Mouse (Mus musculus) limb, embryonic 14.5 days (tissue): ENCODE results near the gene Slc31a1. TPM values are rescaled to one million over a fixed set of nuclear protein-coding genes. Genes with fewer than 3 reads are reported as not detected.

Experiments
- ATAC-seq: fragments of 200-750 bp; cut with Nextera tagmentation; 2 replicates; pipeline ENCODE4 v1.8.0; 2017; ENCODE audit warnings: low read depth, moderate number of reproducible peaks, moderate TSS enrichment; ENCODE audit not compliant: low FRiP score
- DNase-seq: peaks from one replicate; pipeline ENCODE4 v3.0.0-alpha.2; 2015; ENCODE audit warnings: low spot score
- H3K27ac ChIP-seq: fragments of 300-500 bp; sonication (generic); replicated peaks from 2 replicates; pipeline ENCODE4 v1.5.1; 2014; ENCODE audit warnings: low read depth, mild to moderate bottlenecking, low read length, moderate library complexity, mixed read lengths
- H3K27me3 ChIP-seq: fragments of 300-500 bp; sonication (generic); 2 replicates; pipeline ENCODE4 v1.6.1; 2014; ENCODE audit warnings: low read length, mixed read lengths; ENCODE audit not compliant: control insufficient read depth, insufficient read depth
- H3K36me3 ChIP-seq: fragments of 300-500 bp; sonication (generic); 2 replicates; pipeline ENCODE4 v1.6.1; 2014; ENCODE audit warnings: mild to moderate bottlenecking, low read length, moderate library complexity, mixed read lengths; ENCODE audit not compliant: control insufficient read depth, insufficient read depth
- H3K4me1 ChIP-seq: fragments of 300-500 bp; sonication (generic); 2 replicates; pipeline ENCODE4 v1.6.1; 2014; ENCODE audit warnings: antibody characterized with exemption, low read length, mixed read lengths; ENCODE audit not compliant: control insufficient read depth, insufficient read depth
- H3K4me2 ChIP-seq: fragments of 300-500 bp; sonication (generic); replicated peaks from 2 replicates; pipeline ENCODE4 v1.6.1; 2014; ENCODE audit warnings: low read depth, mild to moderate bottlenecking, low read length, moderate library complexity; ENCODE audit not compliant: severe bottlenecking
- H3K4me3 ChIP-seq: fragments of 300-500 bp; sonication (generic); replicated peaks from 2 replicates; pipeline ENCODE4 v1.5.1; 2014; ENCODE audit warnings: low read length
- H3K9ac ChIP-seq: fragments of 300-500 bp; sonication (generic); 2 replicates; pipeline ENCODE4 v1.6.1; 2014; ENCODE audit warnings: mild to moderate bottlenecking, low read depth, low read length, moderate library complexity; ENCODE audit not compliant: severe bottlenecking
- H3K9me3 ChIP-seq: fragments of 300-500 bp; sonication (generic); 2 replicates; pipeline ENCODE4 v1.6.1; 2016; ENCODE audit warnings: low read length; ENCODE audit not compliant: control insufficient read depth
- POLR2A ChIP-seq: fragments of 200-500 bp; IDR thresholded peaks from 2 replicates; pipeline ENCODE4 v1.8.0; 2012; ENCODE audit warnings: inconsistent platforms, mild to moderate bottlenecking, moderate library complexity, borderline replicate concordance; ENCODE audit not compliant: insufficient read depth, insufficient read length; ENCODE audit errors: extremely low read depth
- WGBS: fragments of 180-500 bp; shearing (Covaris S2); extraction: QIAGEN DNeasy Blood & Tissue Kit; methylation state at CpG from one replicate; pipeline ENCODE4 v1.1.7; 2014; 5-methylcytosine and 5-hydroxymethylcytosine counted together
- polyA plus RNA-seq, 2 experiments: library from polyadenylated mRNA; depleted of rRNA in 1 of 2; stranded (reverse) in 1 of 2; unstranded in 1 of 2; fragments of >200 nt; fragmentation: Nextera tagmentation in 1 of 2; extraction: Ambion mirVana in 1 of 2; gene quantifications; 2 replicates each; pipeline versions ENCODE4 v1.2.1 to v1.2.3; 2012 to 2014

Slc31a1 gene
- polyA plus RNA-seq, 2 experiments: 33.3 to 45.0 TPM

- Histone ChIP-seq H3K4me1 (no peaks in the 10 kb centered on the region), H3K4me2 (no peak overlapping the region), H3K27ac (no peak overlapping the region), H3K36me3 (peaks cover 57% of the 10 kb centered on the region), H3K9me3 (no peaks in the 10 kb centered on the region), H3K9ac (no peak overlapping the region), H3K4me3 (no peak overlapping the region), H3K27me3 (no peaks in the 10 kb centered on the region)
- DNase-seq: no peak
- WGBS: 86% methylated on average over 5 of the region's 5 CpGs
- ATAC-seq: no peak
- TF ChIP-seq POLR2A: no peak
Measured at GRCm38 (mm10) chr4:62338536-62338935, 22.0 kb upstream of the Slc31a1 start.

- H3K9ac ChIP-seq: no peak overlapping the region
- WGBS: 94% methylated on average over 1 of the region's 1 CpGs
- H3K27me3 ChIP-seq: no peaks in the 10 kb centered on the region
- ATAC-seq (no peak), DNase-seq (no peak)
- TF ChIP-seq POLR2A: no peak
- H3K9me3 ChIP-seq: no peaks in the 10 kb centered on the region
- peaks cover 44% of the 10 kb centered on the region for H3K36me3 ChIP-seq
- no peaks in the 10 kb centered on the region for H3K4me1 ChIP-seq
- no peak overlapping the region for H3K27ac ChIP-seq
- no peak overlapping the region for H3K4me2 ChIP-seq
- H3K4me3 ChIP-seq: no peak overlapping the region
Measured at GRCm38 (mm10) chr4:62344000-62344399, 16.5 kb upstream of the Slc31a1 start.

GRCm38 (mm10) chr4:62345827-62346226 is 14.7 kb upstream of the Slc31a1 start:
- H3K4me1 ChIP-seq: no peaks in the 10 kb centered on the region
- TF ChIP-seq POLR2A: no peak
- no peak overlapping the region for H3K4me3 ChIP-seq
- H3K36me3 ChIP-seq: peaks cover 40% of the 10 kb centered on the region
- no peak for DNase-seq
- no peak overlapping the region for H3K9ac ChIP-seq
- H3K9me3 ChIP-seq: no peaks in the 10 kb centered on the region
- no peak overlapping the region for H3K27ac ChIP-seq
- ATAC-seq: no peak
- H3K27me3 ChIP-seq: no peaks in the 10 kb centered on the region
- 86% methylated on average over 4 of the region's 4 CpGs for WGBS
- no peak overlapping the region for H3K4me2 ChIP-seq

- ATAC-seq (no peak), DNase-seq (no peak)
- no peaks in the 10 kb centered on the region for H3K9me3 ChIP-seq
- WGBS: 83% methylated on average over 9 of the region's 9 CpGs
- H3K27me3 ChIP-seq: no peaks in the 10 kb centered on the region
- H3K4me3 ChIP-seq: no peak overlapping the region
- peaks cover 46% of the 10 kb centered on the region for H3K36me3 ChIP-seq
- H3K27ac ChIP-seq: no peak overlapping the region
- H3K4me2 ChIP-seq: no peak overlapping the region
- no peak overlapping the region for H3K9ac ChIP-seq
- H3K4me1 ChIP-seq: no peaks in the 10 kb centered on the region
- no peak for TF ChIP-seq POLR2A
Measured at GRCm38 (mm10) chr4:62347605-62348328, 12.8 kb upstream of the Slc31a1 start.

DNA sequence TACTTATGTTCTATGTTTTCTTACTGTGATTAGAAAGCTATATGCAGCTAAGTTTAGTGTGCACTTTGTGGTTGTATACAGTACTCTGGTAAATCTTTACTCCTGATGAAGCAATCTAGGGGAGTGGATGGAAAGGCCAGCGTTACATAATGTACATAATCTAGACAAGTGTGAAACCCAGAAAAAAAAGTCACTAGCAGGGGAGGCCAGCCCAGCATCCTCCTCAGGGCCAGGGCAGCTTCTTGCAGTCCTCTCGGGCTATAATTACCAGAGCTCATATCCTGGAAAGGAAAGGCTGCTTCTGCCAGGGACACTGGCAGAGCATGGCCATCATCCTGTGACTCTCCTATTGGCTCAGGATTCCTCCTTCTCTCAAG is 12.2 kb upstream of the Slc31a1 start:
- no peak for DNase-seq
- H3K9me3 ChIP-seq: no peaks in the 10 kb centered on the region
- no peak overlapping the region for H3K9ac ChIP-seq
- H3K27ac ChIP-seq: no peak overlapping the region
- H3K36me3 ChIP-seq: peaks cover 46% of the 10 kb centered on the region
- no peaks in the 10 kb centered on the region for H3K27me3 ChIP-seq
- no peaks in the 10 kb centered on the region for H3K4me1 ChIP-seq
- ATAC-seq: no peak
- TF ChIP-seq POLR2A: no peak
- H3K4me2 ChIP-seq: no peak overlapping the region
- WGBS: 72% methylated on average over 2 of the region's 2 CpGs
- H3K4me3 ChIP-seq: no peak overlapping the region
